Mouse (Mus musculus) stomach, embryonic 14.5 days (tissue): ENCODE results near the gene Ttyh1. TPM values are rescaled to one million over a fixed set of nuclear protein-coding genes. Genes with fewer than 3 reads are reported as not detected.

Experiments used
- ATAC-seq: fragments of 200-750 bp; cut with Nextera tagmentation; 2 replicates; pipeline ENCODE4 v1.8.0; 2017; ENCODE audit warnings: low read depth, moderate TSS enrichment; ENCODE audit not compliant: insufficient number of reproducible peaks, insufficient read depth, low FRiP score
- H3K27ac ChIP-seq: fragments of 300-500 bp; sonication (generic); 2 replicates; pipeline ENCODE4 v1.5.1; 2014; ENCODE audit warnings: mild to moderate bottlenecking, low read length, moderate library complexity, mixed read lengths
- H3K27me3 ChIP-seq: fragments of 300-500 bp; sonication (generic); 2 replicates; pipeline ENCODE4 v1.6.1; 2014; ENCODE audit warnings: low read length, control low read depth, mixed read lengths; ENCODE audit not compliant: control insufficient read depth, insufficient read depth
- H3K36me3 ChIP-seq: fragments of 300-500 bp; sonication (generic); 2 replicates; pipeline ENCODE4 v1.6.1; 2014; ENCODE audit warnings: mild to moderate bottlenecking, control low read depth, low read length, moderate library complexity, mixed read lengths; ENCODE audit not compliant: control insufficient read depth, insufficient read depth
- H3K4me1 ChIP-seq: fragments of 300-500 bp; sonication (generic); 2 replicates; pipeline ENCODE4 v1.6.1; 2014; ENCODE audit warnings: low read length, control low read depth, mixed read lengths; ENCODE audit not compliant: control insufficient read depth, insufficient read depth
- H3K4me2 ChIP-seq: fragments of 300-500 bp; sonication (generic); replicated peaks from 2 replicates; pipeline ENCODE4 v1.6.1; 2014; ENCODE audit warnings: low read depth, low read length, control low read depth
- H3K4me3 ChIP-seq: fragments of 300-500 bp; sonication (generic); 2 replicates; pipeline ENCODE4 v1.5.1; 2014; ENCODE audit warnings: low read depth, low read length, control low read depth
- H3K9ac ChIP-seq: fragments of 300-500 bp; sonication (generic); replicated peaks from 2 replicates; pipeline ENCODE4 v1.6.1; 2014; ENCODE audit warnings: low read depth, mild to moderate bottlenecking, control low read depth, low read length, moderate library complexity, mixed read lengths
- H3K9me3 ChIP-seq: fragments of 300-500 bp; sonication (generic); 2 replicates; pipeline ENCODE4 v1.6.1; 2016; ENCODE audit warnings: low read depth, low read length, control low read depth; ENCODE audit not compliant: control insufficient read depth
- WGBS: fragments of 180-500 bp; shearing (Covaris S2); extraction: QIAGEN DNeasy Blood & Tissue Kit; methylation state at CpG from one replicate; pipeline ENCODE4 v1.1.7; 2014; 5-methylcytosine and 5-hydroxymethylcytosine counted together
- polyA plus RNA-seq: library from polyadenylated mRNA; unstranded; fragments of >200 nt; fragmentation: Nextera tagmentation; extraction: Ambion mirVana; gene quantifications from 2 replicates; pipeline ENCODE4 v1.2.1, GENCODE M21; 2014

Ttyh1 gene
- polyA plus RNA-seq, 1 experiment from 2014 or later: 8.2 TPM

DNA sequence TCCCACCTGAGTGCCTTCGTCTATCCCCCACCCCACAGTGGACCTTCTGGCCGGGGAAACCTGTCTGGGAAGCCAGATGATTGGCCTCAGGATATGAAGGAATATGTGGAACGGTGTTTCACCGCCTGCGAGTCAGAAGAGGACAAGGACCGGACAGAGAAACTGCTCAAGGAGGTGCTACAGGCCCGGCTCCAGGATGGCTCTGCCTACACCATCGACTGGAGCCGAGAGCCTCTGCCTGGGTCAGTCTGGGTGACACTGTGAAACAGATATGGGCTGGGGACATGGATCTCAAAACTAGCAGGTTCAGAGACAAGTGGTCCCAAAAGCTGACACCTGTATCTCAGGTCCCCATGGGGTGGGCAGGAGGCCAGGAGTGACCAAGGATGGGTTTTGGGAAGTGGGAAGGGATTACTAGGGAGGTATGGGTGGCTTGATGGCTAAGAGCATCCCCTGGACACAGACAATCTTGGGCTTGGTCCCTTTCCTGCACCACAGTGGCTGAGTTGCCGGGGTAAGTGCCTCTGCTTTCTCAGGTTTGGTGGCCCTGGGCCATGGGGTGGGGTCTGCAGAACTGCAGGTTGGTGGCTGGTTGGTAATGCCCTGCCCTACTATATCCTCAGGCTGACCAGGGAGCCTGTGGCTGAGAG, 23.7 kb downstream of the Ttyh1 start:
- WGBS: 96% methylated on average over 10 of the region's 10 CpGs
- Histone ChIP-seq H3K27me3 (no peaks in the 10 kb centered on the region), H3K27ac (no peak overlapping the region), H3K9me3 (no peaks in the 10 kb centered on the region), H3K9ac (no peak overlapping the region), H3K4me2 (no peak overlapping the region), H3K4me3 (no peak overlapping the region), H3K36me3 (peaks cover 84% of the 10 kb centered on the region), H3K4me1 (peaks cover 4% of the 10 kb centered on the region)
- no peak for ATAC-seq

GRCm38 (mm10) chr7:4143506-4143905, 24.3 kb downstream of the Ttyh1 start:
- Histone ChIP-seq H3K4me1 (peaks cover 3% of the 10 kb centered on the region; the same call in 1 of the 2 replicates), H3K27ac (no peak overlapping the region), H3K4me3 (no peak overlapping the region), H3K27me3 (no peaks in the 10 kb centered on the region), H3K9ac (no peak overlapping the region), H3K36me3 (peaks cover 81% of the 10 kb centered on the region), H3K4me2 (no peak overlapping the region), H3K9me3 (no peaks in the 10 kb centered on the region)
- ATAC-seq: no peak
- 94% methylated on average over 19 of the region's 19 CpGs for WGBS

DNA sequence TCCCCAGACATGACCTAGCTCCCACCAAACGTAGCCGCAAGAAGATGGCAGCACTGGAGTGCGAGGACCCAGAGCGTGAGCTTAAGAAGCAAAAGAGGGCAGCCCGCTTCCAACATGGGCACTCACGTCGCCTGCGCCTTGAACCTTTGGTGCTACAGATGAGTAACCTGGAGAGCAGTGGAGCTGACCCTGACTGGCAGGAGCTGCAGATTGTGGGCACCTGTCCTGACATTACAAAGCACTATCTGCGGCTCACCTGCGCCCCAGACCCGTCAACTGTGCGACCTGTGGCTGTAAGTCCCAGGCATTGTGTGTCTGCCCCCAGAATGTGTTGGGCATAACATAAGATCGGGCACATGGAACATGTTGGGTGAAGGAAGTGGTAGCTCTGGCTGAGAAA, 24.8 kb downstream of the Ttyh1 start:
- Histone ChIP-seq H3K27ac (no peak overlapping the region), H3K36me3 (peaks cover 81% of the 10 kb centered on the region), H3K9me3 (no peaks in the 10 kb centered on the region), H3K4me3 (no peak overlapping the region), H3K27me3 (no peaks in the 10 kb centered on the region), H3K9ac (no peak overlapping the region), H3K4me1 (peaks cover 5% of the 10 kb centered on the region; the same call in 1 of the 2 replicates), H3K4me2 (no peak overlapping the region)
- WGBS: 96% methylated on average over 13 of the region's 13 CpGs
- ATAC-seq: no peak

GRCm38 (mm10) chr7:4144766-4145551, 25.8 kb downstream of the Ttyh1 start:
- H3K9ac ChIP-seq: no peak overlapping the region
- no peak for ATAC-seq
- 94% methylated on average over 20 of the region's 20 CpGs for WGBS
- H3K36me3 ChIP-seq: peaks cover 72% of the 10 kb centered on the region
- H3K4me1 ChIP-seq: peaks cover 5% of the 10 kb centered on the region; the same call in 1 of the 2 replicates
- H3K4me3 ChIP-seq: no peak overlapping the region
- H3K4me2 ChIP-seq: no peak overlapping the region
- H3K27ac ChIP-seq: no peak overlapping the region
- no peaks in the 10 kb centered on the region for H3K27me3 ChIP-seq
- no peaks in the 10 kb centered on the region for H3K9me3 ChIP-seq

DNA sequence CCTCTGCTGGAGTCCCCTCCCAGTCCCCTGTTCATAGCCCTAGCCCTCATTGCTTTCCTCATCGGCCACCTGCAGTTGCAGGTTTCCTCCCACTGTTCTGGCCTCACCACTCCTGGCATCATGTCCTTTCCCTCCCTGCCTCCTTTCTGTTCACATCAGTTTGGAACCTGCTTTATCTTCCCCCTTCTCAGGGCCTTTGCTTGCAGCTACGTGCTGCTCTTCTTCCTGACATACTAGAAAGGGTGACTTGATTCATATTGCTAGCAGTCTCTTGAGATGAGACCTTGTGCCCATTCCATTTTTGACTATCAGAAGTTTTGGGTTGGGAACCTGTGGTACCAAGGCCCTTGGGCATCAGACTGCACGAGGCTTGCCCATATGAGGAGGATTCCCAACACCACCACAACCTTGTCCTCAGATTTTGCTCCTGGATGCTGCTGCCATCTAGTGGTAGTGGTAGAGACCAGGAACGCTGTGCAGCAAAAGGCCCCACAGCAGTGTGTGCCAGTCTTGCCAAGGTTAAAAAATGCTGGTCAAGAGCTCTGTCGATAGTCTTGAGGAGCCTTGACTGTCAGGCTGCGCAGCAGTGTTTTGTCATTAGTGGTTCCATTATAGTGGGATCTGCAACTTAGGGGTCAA, 26.5 kb downstream of the Ttyh1 start:
- H3K36me3 ChIP-seq: peaks cover 65% of the 10 kb centered on the region
- H3K27ac ChIP-seq: no peak overlapping the region
- no peak for ATAC-seq

GRCm38 (mm10) chr7:4146241-4147180, 27.3 kb downstream of the Ttyh1 start:
- ATAC-seq: no peak
- peaks cover 60% of the 10 kb centered on the region for H3K36me3 ChIP-seq
- peaks cover 5% of the 10 kb centered on the region; the same call in 1 of the 2 replicates for H3K4me1 ChIP-seq
- H3K9me3 ChIP-seq: no peaks in the 10 kb centered on the region
- no peak overlapping the region for H3K4me2 ChIP-seq
- no peak overlapping the region for H3K9ac ChIP-seq
- H3K4me3 ChIP-seq: no peak overlapping the region
- H3K27me3 ChIP-seq: no peaks in the 10 kb centered on the region
- 89% methylated on average over 23 of the region's 23 CpGs for WGBS
- H3K27ac ChIP-seq: no peak overlapping the region

More for the DNA sequence above, 26.5 kb downstream of the Ttyh1 start:
- WGBS: 73% methylated on average over 6 of the region's 6 CpGs
- H3K4me2 ChIP-seq: no peak overlapping the region
- H3K9me3 ChIP-seq: no peaks in the 10 kb centered on the region
- no peak overlapping the region for H3K9ac ChIP-seq
- H3K4me1 ChIP-seq: peaks cover 5% of the 10 kb centered on the region; the same call in 1 of the 2 replicates
- no peak overlapping the region for H3K4me3 ChIP-seq
- no peaks in the 10 kb centered on the region for H3K27me3 ChIP-seq

DNA sequence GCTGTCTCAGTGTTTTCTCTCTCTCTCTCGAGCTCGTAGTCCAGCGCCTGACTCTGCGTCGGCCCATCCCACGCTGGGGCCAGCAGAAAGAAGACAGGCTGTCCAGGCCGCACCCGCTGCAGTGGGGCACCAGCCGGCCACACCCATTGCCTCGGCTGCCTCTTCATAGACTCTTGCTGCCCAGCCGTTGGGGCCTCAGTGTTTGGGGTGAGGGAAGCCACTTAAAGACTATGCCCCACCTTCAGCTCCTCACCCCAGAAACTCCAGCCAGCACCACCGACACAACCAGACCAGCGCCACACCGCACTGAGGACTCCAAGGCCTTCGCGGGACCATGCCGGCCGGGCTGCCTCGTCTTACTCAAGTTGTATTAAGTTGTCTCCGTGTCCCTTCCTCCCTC, 28.2 kb downstream of the Ttyh1 start:
- Histone ChIP-seq H3K9ac (no peak overlapping the region), H3K4me1 (peaks cover 5% of the 10 kb centered on the region; the same call in 1 of the 2 replicates), H3K27ac (no peak overlapping the region), H3K36me3 (peaks cover 52% of the 10 kb centered on the region), H3K4me2 (no peak overlapping the region), H3K4me3 (no peak overlapping the region), H3K9me3 (no peaks in the 10 kb centered on the region), H3K27me3 (no peaks in the 10 kb centered on the region)
- ATAC-seq: no peak
- WGBS: 87% methylated on average over 20 of the region's 20 CpGs
